Mouse (Mus musculus) limb, embryonic 13.5 days (tissue): ENCODE measurements at regions not wholly inside any gene's neighbourhood (a gene's known extent, or its start where the extent isn't known, plus 50 kb on each side); places are given as distances from the start of the nearest gene placed in this dataset.

Experiments
- ATAC-seq: fragments of 200-750 bp; cut with Nextera tagmentation; 2 replicates; pipeline ENCODE4 v1.8.0; 2017; ENCODE audit warnings: low read depth, moderate number of reproducible peaks, moderate TSS enrichment; ENCODE audit not compliant: low FRiP score
- H3K27ac ChIP-seq: fragments of 300-500 bp; sonication (generic); 2 replicates; pipeline ENCODE4 v1.5.1; 2015; ENCODE audit warnings: inconsistent platforms, mild to moderate bottlenecking, moderate library complexity
- H3K27me3 ChIP-seq: fragments of 300-500 bp; sonication (generic); 2 replicates; pipeline ENCODE4 v1.6.1; 2015; ENCODE audit warnings: mild to moderate bottlenecking, inconsistent platforms
- H3K36me3 ChIP-seq: fragments of 300-500 bp; sonication (generic); 2 replicates; pipeline ENCODE4 v1.6.1; 2015; ENCODE audit warnings: inconsistent platforms, mild to moderate bottlenecking, moderate library complexity
- H3K4me1 ChIP-seq: fragments of 300-500 bp; sonication (generic); 2 replicates; pipeline ENCODE4 v1.6.1; 2015; ENCODE audit warnings: inconsistent platforms
- H3K4me2 ChIP-seq: fragments of 300-500 bp; sonication (generic); replicated peaks from 2 replicates; pipeline ENCODE4 v1.6.1; 2015; ENCODE audit warnings: inconsistent platforms, mild to moderate bottlenecking, moderate library complexity
- H3K4me3 ChIP-seq: fragments of 300-500 bp; sonication (generic); 2 replicates; pipeline ENCODE4 v1.5.1; 2015; ENCODE audit warnings: moderate library complexity, mild to moderate bottlenecking, inconsistent platforms
- H3K9ac ChIP-seq: fragments of 300-500 bp; sonication (generic); 2 replicates; pipeline ENCODE4 v1.6.1; 2015; ENCODE audit warnings: mild to moderate bottlenecking, inconsistent platforms
- H3K9me3 ChIP-seq: fragments of 300-500 bp; sonication (generic); 2 replicates; pipeline ENCODE4 v1.6.1; 2016; ENCODE audit warnings: inconsistent platforms
- WGBS: fragments of 180-500 bp; shearing (Covaris S2); methylation state at CpG from one replicate; pipeline ENCODE4 v1.1.7; 2015; 5-methylcytosine and 5-hydroxymethylcytosine counted together

GRCm38 (mm10) chr7:121280597-121280996, 111.1 kb upstream of the Hs3st2 start:
- WGBS: 19% methylated on average over 1 of the region's 1 CpGs

GRCm38 (mm10) chr7:121282154-121282553, 109.5 kb upstream of the Hs3st2 start:
- ATAC-seq: no peak
- Histone ChIP-seq H3K9ac (no peak overlapping the region), H3K4me1 (no peaks in the 10 kb centered on the region), H3K9me3 (no peaks in the 10 kb centered on the region), H3K4me3 (no peak overlapping the region), H3K4me2 (no peak overlapping the region), H3K27me3 (0 out of 2 replicates have a peak, but pooled peaks cover 3% of the 10 kb centered on the region), H3K36me3 (no peaks in the 10 kb centered on the region), H3K27ac (no peak overlapping the region)
- WGBS: 45% methylated on average over 7 of the region's 7 CpGs

More at GRCm38 (mm10) chr7:121280597-121280996, 111.1 kb upstream of the Hs3st2 start:
- Histone ChIP-seq H3K9ac (no peak overlapping the region), H3K9me3 (no peaks in the 10 kb centered on the region), H3K36me3 (no peaks in the 10 kb centered on the region), H3K27me3 (0 out of 2 replicates have a peak, but pooled peaks cover 3% of the 10 kb centered on the region), H3K27ac (no peak overlapping the region), H3K4me2 (no peak overlapping the region), H3K4me1 (no peaks in the 10 kb centered on the region), H3K4me3 (no peak overlapping the region)
- ATAC-seq: no peak

- ATAC-seq: no peak
- 83% methylated on average over 16 of the region's 16 CpGs for WGBS
- H3K4me3 ChIP-seq: no peak overlapping the region
Measured at GRCm38 (mm10) chr7:121289737-121290136, 101.9 kb upstream of the Hs3st2 start.

GRCm38 (mm10) chr7:121296151-121296695, 95.4 kb upstream of the Hs3st2 start:
- no peak for ATAC-seq
- H3K9ac ChIP-seq: no peak overlapping the region
- no peaks in the 10 kb centered on the region for H3K27me3 ChIP-seq
- H3K4me3 ChIP-seq: no peak overlapping the region
- H3K36me3 ChIP-seq: no peaks in the 10 kb centered on the region
- WGBS: 80% methylated on average over 3 of the region's 3 CpGs
- no peak overlapping the region for H3K27ac ChIP-seq
- H3K4me1 ChIP-seq: no peaks in the 10 kb centered on the region
- H3K9me3 ChIP-seq: no peaks in the 10 kb centered on the region
- H3K4me2 ChIP-seq: no peak overlapping the region

More at GRCm38 (mm10) chr7:121289737-121290136, 101.9 kb upstream of the Hs3st2 start:
- Histone ChIP-seq H3K36me3 (no peaks in the 10 kb centered on the region), H3K4me2 (no peak overlapping the region), H3K9ac (no peak overlapping the region), H3K9me3 (no peaks in the 10 kb centered on the region), H3K4me1 (no peaks in the 10 kb centered on the region), H3K27ac (no peak overlapping the region), H3K27me3 (no peaks in the 10 kb centered on the region)

GRCm38 (mm10) chr7:121312961-121313587, 78.6 kb upstream of the Hs3st2 start:
- peak; percentile 28; the same call in 1 of the 2 replicates for ATAC-seq
- Histone ChIP-seq H3K4me1 (peaks cover 10% of the 10 kb centered on the region), H3K4me3 (peak overlapping the region; percentile 13), H3K4me2 (peak overlapping the region; percentile 46), H3K36me3 (no peaks in the 10 kb centered on the region), H3K9me3 (no peaks in the 10 kb centered on the region), H3K27ac (no peak overlapping the region), H3K9ac (no peak overlapping the region), H3K27me3 (peaks cover 11% of the 10 kb centered on the region)
- 7% methylated on average over 19 of the region's 19 CpGs for WGBS

GRCm38 (mm10) chr7:121314521-121314920, 77.1 kb upstream of the Hs3st2 start:
- no peaks in the 10 kb centered on the region for H3K9me3 ChIP-seq
- peaks cover 10% of the 10 kb centered on the region for H3K4me1 ChIP-seq
- H3K4me2 ChIP-seq: no peak overlapping the region
- no peak overlapping the region for H3K27ac ChIP-seq
- no peak for ATAC-seq
- H3K9ac ChIP-seq: no peak overlapping the region
- H3K27me3 ChIP-seq: peaks cover 11% of the 10 kb centered on the region
- no peak overlapping the region for H3K4me3 ChIP-seq
- 80% methylated on average over 4 of the region's 4 CpGs for WGBS
- H3K36me3 ChIP-seq: no peaks in the 10 kb centered on the region

GRCm38 (mm10) chr7:121329274-121329673, 62.4 kb upstream of the Hs3st2 start:
- ATAC-seq: no peak

GRCm38 (mm10) chr7:121332532-121332931, 59.1 kb upstream of the Hs3st2 start:
- Histone ChIP-seq H3K27ac (no peak overlapping the region), H3K9ac (no peak overlapping the region), H3K9me3 (no peaks in the 10 kb centered on the region), H3K27me3 (no peaks in the 10 kb centered on the region), H3K4me2 (no peak overlapping the region), H3K36me3 (no peaks in the 10 kb centered on the region), H3K4me1 (no peaks in the 10 kb centered on the region), H3K4me3 (no peak overlapping the region)
- WGBS: 70% methylated on average over 2 of the region's 2 CpGs
- ATAC-seq: no peak

More at GRCm38 (mm10) chr7:121329274-121329673, 62.4 kb upstream of the Hs3st2 start:
- no peak overlapping the region for H3K4me3 ChIP-seq
- no peak overlapping the region for H3K4me2 ChIP-seq
- H3K27me3 ChIP-seq: no peaks in the 10 kb centered on the region
- no peaks in the 10 kb centered on the region for H3K4me1 ChIP-seq
- no peak overlapping the region for H3K27ac ChIP-seq
- no peaks in the 10 kb centered on the region for H3K9me3 ChIP-seq
- no peaks in the 10 kb centered on the region for H3K36me3 ChIP-seq
- no peak overlapping the region for H3K9ac ChIP-seq
- WGBS: 83% methylated on average over 7 of the region's 7 CpGs

- Histone ChIP-seq H3K9me3 (no peaks in the 10 kb centered on the region), H3K4me2 (no peak overlapping the region), H3K27ac (no peak overlapping the region), H3K4me3 (no peak overlapping the region), H3K4me1 (peaks cover 16% of the 10 kb centered on the region), H3K27me3 (no peaks in the 10 kb centered on the region), H3K9ac (no peak overlapping the region), H3K36me3 (no peaks in the 10 kb centered on the region)
- 66% methylated on average over 9 of the region's 9 CpGs for WGBS
- no peak for ATAC-seq
Measured at GRCm38 (mm10) chr7:121335390-121336109, 56.1 kb upstream of the Hs3st2 start.

GRCm38 (mm10) chr7:121339942-121340341, 51.7 kb upstream of the Hs3st2 start:
- peaks cover 16% of the 10 kb centered on the region for H3K4me1 ChIP-seq
- no peak overlapping the region for H3K4me2 ChIP-seq
- no peaks in the 10 kb centered on the region for H3K9me3 ChIP-seq
- no peak overlapping the region for H3K4me3 ChIP-seq
- WGBS: 10% methylated on average over 3 of the region's 3 CpGs
- H3K27ac ChIP-seq: no peak overlapping the region
- no peaks in the 10 kb centered on the region for H3K36me3 ChIP-seq
- no peak overlapping the region for H3K9ac ChIP-seq
- no peaks in the 10 kb centered on the region for H3K27me3 ChIP-seq
- ATAC-seq: no peak
